Mouse (Mus musculus) limb, embryonic 11.5 days (tissue): ENCODE data around the gene AI467606. TPM values are rescaled to one million over a fixed set of nuclear protein-coding genes. Genes with fewer than 3 reads are reported as not detected.
"Not testable (repeated sequence)": the region's sequence is repeated elsewhere in the genome, so short reads cannot be mapped to it uniquely, and the experiment has no call there.

ENCODE experiments used
- ATAC-seq: fragments of 200-750 bp; cut with Nextera tagmentation; 2 replicates; pipeline ENCODE4 v1.8.0; 2017; ENCODE audit warnings: low read depth; ENCODE audit not compliant: insufficient number of reproducible peaks, low FRiP score, low TSS enrichment
- DNase-seq: peaks from one replicate; pipeline ENCODE4 v3.0.0-alpha.2; 2015; ENCODE audit warnings: low spot score
- H3K27ac ChIP-seq: fragments of 300-500 bp; sonication (generic); replicated peaks from 2 replicates; pipeline ENCODE4 v1.5.1; 2014; ENCODE audit warnings: low read depth, mild to moderate bottlenecking, low read length
- H3K27me3 ChIP-seq: fragments of 300-500 bp; sonication (generic); 2 replicates; pipeline ENCODE4 v1.6.1; 2014; ENCODE audit warnings: mild to moderate bottlenecking, low read length, mixed read lengths; ENCODE audit not compliant: control insufficient read depth, insufficient read depth
- H3K36me3 ChIP-seq: fragments of 300-500 bp; sonication (generic); 2 replicates; pipeline ENCODE4 v1.6.1; 2014; ENCODE audit warnings: mild to moderate bottlenecking, low read length, moderate library complexity, mixed read lengths; ENCODE audit not compliant: control insufficient read depth, insufficient read depth
- H3K4me1 ChIP-seq: fragments of 300-500 bp; sonication (generic); 2 replicates; pipeline ENCODE4 v1.6.1; 2014; ENCODE audit warnings: low read length, mixed read lengths; ENCODE audit not compliant: control insufficient read depth, insufficient read depth
- H3K4me2 ChIP-seq: fragments of 300-500 bp; sonication (generic); 2 replicates; pipeline ENCODE4 v1.6.1; 2014; ENCODE audit warnings: low read depth, mild to moderate bottlenecking, moderate library complexity; ENCODE audit not compliant: severe bottlenecking
- H3K4me3 ChIP-seq: fragments of 300-500 bp; sonication (generic); 2 replicates; pipeline ENCODE4 v1.5.1; 2014; ENCODE audit warnings: low read depth, low read length
- H3K9ac ChIP-seq: fragments of 300-500 bp; sonication (generic); 2 replicates; pipeline ENCODE4 v1.6.1; 2014; ENCODE audit warnings: mild to moderate bottlenecking, low read length
- H3K9me3 ChIP-seq: fragments of 300-500 bp; sonication (generic); 2 replicates; pipeline ENCODE4 v1.6.1; 2016; ENCODE audit warnings: low read length; ENCODE audit not compliant: control insufficient read depth
- WGBS: fragments of 180-500 bp; shearing (Covaris S2); extraction: QIAGEN DNeasy Blood & Tissue Kit; methylation state at CpG from one replicate; pipeline ENCODE4 v1.1.7; 2014; 5-methylcytosine and 5-hydroxymethylcytosine counted together
- polyA plus RNA-seq: library from polyadenylated mRNA; unstranded; fragments of >200 nt; fragmentation: Nextera tagmentation; extraction: Ambion mirVana; gene quantifications from 2 replicates; pipeline ENCODE4 v1.2.1, GENCODE M21; 2014

AI467606 gene
- polyA plus RNA-seq, 1 experiment from 2014 or later, result 1.7 TPM

DNA sequence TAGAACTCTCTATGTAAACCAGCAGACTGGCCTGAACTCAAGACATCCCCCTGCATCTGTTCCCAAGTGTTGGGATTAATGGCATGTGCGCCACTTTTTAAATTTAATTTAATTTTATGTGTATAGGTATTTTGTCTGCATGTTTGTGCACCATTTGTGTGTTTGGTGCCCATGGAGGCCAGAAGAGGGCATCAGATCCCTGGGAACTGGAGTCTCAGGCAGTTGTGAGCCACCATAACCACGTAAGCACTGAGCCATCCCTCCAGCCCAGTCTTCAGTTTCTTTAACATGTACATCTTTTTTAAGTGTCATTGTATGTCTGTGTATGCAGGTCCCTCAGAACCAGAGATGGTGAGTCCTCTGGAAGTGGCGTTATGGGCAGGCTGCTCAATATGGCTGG, 13.5 kb upstream of the AI467606 start:
- Histone ChIP-seq H3K27me3 (no peaks in the 10 kb centered on the region), H3K4me3 (no peak overlapping the region), H3K27ac (no peak overlapping the region), H3K36me3 (no peaks in the 10 kb centered on the region), H3K4me2 (no peak overlapping the region), H3K9ac (no peak overlapping the region), H3K4me1 (no peaks in the 10 kb centered on the region), H3K9me3 (no peaks in the 10 kb centered on the region)
- 86% methylated on average over 3 of the region's 3 CpGs for WGBS
- ATAC-seq, result no peak
- DNase-seq, result no peak

DNA sequence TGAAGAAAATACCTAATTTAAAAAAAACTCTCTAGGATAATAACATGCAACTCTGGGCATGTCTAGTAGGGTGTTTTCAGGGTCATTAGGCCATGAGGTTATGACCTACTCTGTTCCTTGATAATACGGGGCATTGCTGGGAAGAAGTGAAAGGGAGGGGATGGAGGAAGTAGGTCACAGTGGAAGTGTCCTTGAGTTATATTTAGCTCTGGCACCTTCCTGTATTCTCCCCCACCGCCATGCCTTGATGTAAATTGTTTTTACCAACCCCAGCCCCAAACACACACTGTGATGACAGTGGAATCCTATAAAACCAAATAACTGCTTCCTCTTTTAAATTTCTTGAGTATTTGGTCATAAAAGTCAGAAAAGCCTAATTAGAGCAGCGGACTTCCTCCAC, 11.1 kb upstream of the AI467606 start:
- H3K36me3 ChIP-seq, result no peaks in the 10 kb centered on the region
- WGBS, result 47% methylated on average over 3 of the region's 3 CpGs
- H3K9me3 ChIP-seq, result no peaks in the 10 kb centered on the region
- no peaks in the 10 kb centered on the region for H3K4me1 ChIP-seq
- no peaks in the 10 kb centered on the region for H3K27me3 ChIP-seq
- no peak overlapping the region for H3K4me3 ChIP-seq
- no peak overlapping the region for H3K9ac ChIP-seq
- no peak for DNase-seq
- no peak overlapping the region for H3K4me2 ChIP-seq
- H3K27ac ChIP-seq, result no peak overlapping the region
- ATAC-seq, result no peak

- H3K9ac ChIP-seq, result no peak overlapping the region
- no peak for ATAC-seq
- H3K4me2 ChIP-seq, result no peak overlapping the region
- H3K27me3 ChIP-seq, result no peaks in the 10 kb centered on the region
- no peak for DNase-seq
- H3K27ac ChIP-seq, result no peak overlapping the region
- H3K9me3 ChIP-seq, result no peaks in the 10 kb centered on the region
- no peaks in the 10 kb centered on the region for H3K4me1 ChIP-seq
- H3K4me3 ChIP-seq, result no peak overlapping the region
- no peaks in the 10 kb centered on the region for H3K36me3 ChIP-seq
- 81% methylated on average over 8 of the region's 8 CpGs for WGBS
These were observed 8.9 kb upstream of the AI467606 start for GRCm38 (mm10) chr7:127082271-127082670.

DNA sequence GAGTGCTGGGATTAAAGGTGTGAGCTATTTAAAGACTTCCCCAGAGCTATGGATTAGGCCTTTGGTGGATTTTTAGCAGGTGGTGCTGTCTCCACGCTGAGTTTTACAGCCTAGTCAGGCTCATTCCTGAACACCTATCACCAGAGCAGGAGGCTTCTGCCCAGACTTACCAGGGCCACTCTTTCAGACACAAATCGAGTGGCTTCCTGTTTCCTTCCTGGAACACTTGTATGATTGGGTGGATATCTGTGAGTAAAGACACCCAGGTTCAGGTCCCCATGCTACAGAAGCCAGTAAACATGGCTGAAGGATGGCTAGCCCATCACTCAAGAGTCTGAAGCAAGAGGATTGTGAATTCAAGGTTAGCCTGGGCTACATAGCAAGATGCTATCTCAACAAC, 8.2 kb upstream of the AI467606 start:
- DNase-seq, result no peak
- no peak overlapping the region for H3K9ac ChIP-seq
- H3K36me3 ChIP-seq, result no peaks in the 10 kb centered on the region
- no peak overlapping the region for H3K4me2 ChIP-seq
- no peaks in the 10 kb centered on the region for H3K9me3 ChIP-seq
- no peak for ATAC-seq
- WGBS, result 47% methylated on average over 2 of the region's 2 CpGs
- H3K4me1 ChIP-seq, result no peaks in the 10 kb centered on the region
- H3K4me3 ChIP-seq, result no peak overlapping the region
- H3K27me3 ChIP-seq, result no peaks in the 10 kb centered on the region
- H3K27ac ChIP-seq, result no peak overlapping the region

- Histone ChIP-seq H3K4me2 (no peak overlapping the region), H3K9ac (no peak overlapping the region), H3K9me3 (no peaks in the 10 kb centered on the region), H3K36me3 (no peaks in the 10 kb centered on the region), H3K27me3 (no peaks in the 10 kb centered on the region), H3K27ac (no peak overlapping the region), H3K4me3 (no peak overlapping the region), H3K4me1 (no peaks in the 10 kb centered on the region)
- WGBS, result 87% methylated on average over 4 of the region's 4 CpGs
- no peak for ATAC-seq
- DNase-seq, result no peak
These were observed 7.5 kb upstream of the AI467606 start for GRCm38 (mm10) chr7:127083689-127084088.

DNA sequence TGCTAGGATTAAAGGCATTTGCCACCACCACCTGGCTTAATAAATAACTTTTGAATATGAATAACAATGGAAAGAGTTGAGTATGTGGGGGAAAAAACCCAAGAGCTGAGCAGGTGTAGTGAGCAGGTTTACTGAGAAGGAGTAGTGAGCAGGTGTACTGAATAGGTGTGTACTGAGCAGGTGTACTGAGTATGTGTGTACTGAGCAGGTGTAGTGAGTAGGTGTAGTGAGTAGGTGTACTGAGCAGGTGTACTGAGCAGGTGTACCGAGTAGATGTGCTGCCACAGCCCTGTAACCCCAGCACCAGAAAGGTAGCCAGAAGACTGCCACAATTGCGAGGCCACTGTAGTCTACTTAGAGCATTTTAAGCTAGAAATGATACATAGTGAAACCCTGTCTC, 6.4 kb upstream of the AI467606 start:
- Histone ChIP-seq H3K36me3 (no peaks in the 10 kb centered on the region), H3K27ac (no peak overlapping the region), H3K9me3 (no peaks in the 10 kb centered on the region), H3K4me3 (no peak overlapping the region), H3K4me2 (no peak overlapping the region), H3K27me3 (no peaks in the 10 kb centered on the region), H3K4me1 (no peaks in the 10 kb centered on the region), H3K9ac (no peak overlapping the region)
- ATAC-seq (no peak), DNase-seq (no peak)
- WGBS, result 74% methylated on average over 2 of the region's 2 CpGs

DNA sequence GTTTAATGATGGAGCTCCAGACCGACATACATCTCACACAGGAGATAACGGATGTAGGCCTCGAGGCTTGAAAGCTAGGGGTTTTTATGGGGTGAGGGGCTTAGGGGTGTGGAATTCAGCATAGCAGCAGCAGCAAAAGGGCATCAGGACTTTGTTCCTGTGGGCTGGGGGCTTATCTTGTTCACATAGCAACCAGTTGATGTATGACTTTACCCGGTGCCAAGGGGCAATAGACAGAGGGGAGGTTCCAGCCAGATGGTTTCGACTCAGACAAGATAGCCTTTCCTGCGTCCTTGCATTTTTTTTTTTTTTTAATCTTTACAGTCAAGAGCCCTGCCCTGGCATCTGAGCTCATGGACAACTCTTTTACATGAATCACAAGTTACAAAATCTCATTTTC, 5.4 kb upstream of the AI467606 start:
- H3K4me2 ChIP-seq, result not testable (repeated sequence)

DNA sequence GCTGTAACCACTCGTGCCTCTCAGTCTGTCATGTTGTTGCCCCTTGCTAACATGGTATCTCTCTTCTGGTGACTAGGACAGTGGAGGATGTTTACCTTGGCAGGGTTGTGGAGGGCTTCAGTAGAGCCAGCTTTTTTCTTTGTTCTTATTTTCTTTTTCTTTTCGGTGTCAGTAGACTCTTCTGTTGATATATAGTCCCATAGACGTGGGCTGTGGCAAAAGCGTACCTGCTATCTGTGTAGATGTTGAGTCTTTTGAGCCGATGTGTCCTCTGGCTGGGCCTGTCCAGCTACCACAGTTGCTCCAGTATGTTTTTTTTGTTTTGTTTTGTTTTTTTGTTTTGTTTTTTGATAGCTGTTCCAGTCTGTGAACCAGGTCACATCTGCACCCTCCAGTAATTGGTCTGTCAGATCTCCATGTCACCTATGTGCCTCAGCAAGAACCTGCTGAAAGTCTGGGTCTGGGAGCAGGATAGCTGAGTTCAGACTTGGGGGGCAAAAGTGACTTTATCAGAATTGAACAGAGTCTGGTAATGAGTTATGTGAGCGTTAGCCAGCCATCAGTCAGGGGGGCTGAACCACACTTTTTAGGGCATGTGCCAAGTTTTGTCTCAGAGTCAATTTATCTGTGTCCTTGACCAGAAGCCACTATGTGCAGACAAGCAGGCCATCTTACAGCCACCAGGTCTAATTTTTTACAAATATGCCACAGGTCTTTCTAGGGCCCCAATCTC, 3.7 kb upstream of the AI467606 start, which contains the start of gene Zg16:
TSS of gene Zg16 (minus strand) at position 51 of the 733 bp plus-strand sequence.
- not testable (repeated sequence) for H3K27me3 ChIP-seq, H3K27ac ChIP-seq, H3K9me3 ChIP-seq, H3K4me3 ChIP-seq, H3K9ac ChIP-seq, H3K36me3 ChIP-seq, H3K4me1 ChIP-seq, H3K4me2 ChIP-seq, ATAC-seq, DNase-seq
- WGBS, result 87% methylated on average over 6 of the region's 6 CpGs

More for the DNA sequence above, 5.4 kb upstream of the AI467606 start:
- H3K36me3 ChIP-seq, H3K4me1 ChIP-seq, ATAC-seq, H3K9ac ChIP-seq, H3K27me3 ChIP-seq, DNase-seq, H3K9me3 ChIP-seq, H3K4me3 ChIP-seq, H3K27ac ChIP-seq: not testable (repeated sequence)
- 46% methylated on average over 6 of the region's 6 CpGs for WGBS

GRCm38 (mm10) chr7:127088083-127088482, 3.1 kb upstream of the AI467606 start:
- Histone ChIP-seq H3K27ac (no peak overlapping the region), H3K4me1 (peaks cover 6% of the 10 kb centered on the region), H3K4me2 (no peak overlapping the region), H3K27me3 (no peaks in the 10 kb centered on the region), H3K4me3 (no peak overlapping the region), H3K9me3 (no peaks in the 10 kb centered on the region), H3K9ac (no peak overlapping the region), H3K36me3 (no peaks in the 10 kb centered on the region)
- ATAC-seq, result no peak
- WGBS, result 89% methylated on average over 3 of the region's 3 CpGs
- DNase-seq, result no peak
